Mouse (Mus musculus) macrophage (primary cell): ENCODE measurements around the gene Igf2bp2. TPM values are rescaled to one million over a fixed set of nuclear protein-coding genes. Genes with fewer than 3 reads are reported as not detected.

ENCODE experiments used
- H3K27ac ChIP-seq: fragments of 350-480 bp; formaldehyde crosslinking; 2 replicates; pipeline ENCODE4 v1.9.0; 2021
- H3K36me3 ChIP-seq: fragments of 350-480 bp; formaldehyde crosslinking; 2 replicates; pipeline ENCODE4 v1.9.0; 2021; ENCODE audit errors: inconsistent target
- H3K4me3 ChIP-seq: fragments of 350-480 bp; formaldehyde crosslinking; 2 replicates; pipeline ENCODE4 v1.9.0; 2021; ENCODE audit errors: inconsistent target
- H3K79me2 ChIP-seq: fragments of 350-480 bp; formaldehyde crosslinking; 2 replicates; pipeline ENCODE4 v1.9.0; 2021; ENCODE audit errors: inconsistent target
- WGBS: methylation state at CpG from one replicate; pipeline ENCODE4 v1.1.7; 2026; ENCODE audit warnings: inconsistent platforms; ENCODE audit not compliant: missing documents; 5-methylcytosine and 5-hydroxymethylcytosine counted together
- polyA plus RNA-seq: library from polyadenylated mRNA; stranded (reverse); fragments of 250-400 nt; gene quantifications from 3 replicates; pipeline ENCODE4 v1.2.4, GENCODE M21; 2018; ENCODE audit warnings: inconsistent platforms
- total RNA-seq, 78 experiments: library from RNA; depleted of rRNA; stranded (reverse); fragments of 250-400 nt; gene quantifications; 1 replicate in 9 of 78; 2 replicates in 24 of 78; 3 replicates in 43 of 78; 4 replicates in 2 of 78; pipeline ENCODE4 v1.2.4; 2018; ENCODE audit warnings: inconsistent platforms in 56 of 78

Igf2bp2 gene
- total RNA-seq (2018; cell fraction: chromatin; rRNA removed): 100 to 1,000 TPM in 13 of 26 experiments, 10 to 100 TPM in 13; 42.6 to 196 (median 100.0) TPM
- 10 to 100 TPM; 15.6 to 88.4 (median 45.0) TPM for total RNA-seq (2018; cell fraction: cytosol; rRNA removed)
- 100 to 1,000 TPM in 5 of 26 experiments, 10 to 100 TPM in 21; 20.3 to 126 (median 78.2) TPM for total RNA-seq (2018; cell fraction: nucleus; rRNA removed)
- polyA plus RNA-seq: 11.0 to 35.3 TPM (median 33.5 TPM) in 3 replicates

GRCm38 (mm10) chr16:22162512-22163455, at the start of gene Igf2bp2:
Gene Igf2bp2 (minus strand): TSS chr16:22163299.
- no peaks in the 10 kb centered on the region for H3K36me3 ChIP-seq
- H3K27ac ChIP-seq: no peak within 1 kb of the TSS
- no peaks in the 10 kb centered on the region for H3K79me2 ChIP-seq
- H3K4me3 ChIP-seq: no peak within 1 kb of the TSS
- WGBS: 2% methylated on average over 94 of the region's 131 CpGs

- WGBS: 100% methylated on average over 1 of the region's 1 CpGs
Measured at GRCm38 (mm10) chr16:22203501-22203900, 40.4 kb upstream of the Igf2bp2 start.

GRCm38 (mm10) chr16:22201858-22202257, 38.8 kb upstream of the Igf2bp2 start:
- H3K27ac ChIP-seq: no peak overlapping the region
- no peak overlapping the region for H3K4me3 ChIP-seq
- WGBS: 63% methylated on average over 3 of the region's 3 CpGs
- no peaks in the 10 kb centered on the region for H3K36me3 ChIP-seq
- no peaks in the 10 kb centered on the region for H3K79me2 ChIP-seq

More at GRCm38 (mm10) chr16:22203501-22203900, 40.4 kb upstream of the Igf2bp2 start:
- Histone ChIP-seq H3K4me3 (no peak overlapping the region), H3K36me3 (no peaks in the 10 kb centered on the region), H3K79me2 (no peaks in the 10 kb centered on the region), H3K27ac (no peak overlapping the region)

- WGBS: 83% methylated on average over 1 of the region's 1 CpGs
- Histone ChIP-seq H3K79me2 (no peaks in the 10 kb centered on the region), H3K4me3 (no peak overlapping the region), H3K36me3 (no peaks in the 10 kb centered on the region), H3K27ac (no peak overlapping the region)
Measured at GRCm38 (mm10) chr16:22200476-22200875, 37.4 kb upstream of the Igf2bp2 start.

GRCm38 (mm10) chr16:22187366-22187765, 24.3 kb upstream of the Igf2bp2 start:
- 92% methylated on average over 11 of the region's 12 CpGs for WGBS
- Histone ChIP-seq H3K79me2 (no peaks in the 10 kb centered on the region), H3K27ac (no peak overlapping the region), H3K36me3 (no peaks in the 10 kb centered on the region), H3K4me3 (no peak overlapping the region)

GRCm38 (mm10) chr16:22185411-22185810, 22.3 kb upstream of the Igf2bp2 start:
- Histone ChIP-seq H3K27ac (no peak overlapping the region), H3K36me3 (no peaks in the 10 kb centered on the region), H3K79me2 (no peaks in the 10 kb centered on the region), H3K4me3 (no peak overlapping the region)
- 83% methylated on average over 3 of the region's 3 CpGs for WGBS

- H3K4me3 ChIP-seq: no peak overlapping the region
- no peak overlapping the region for H3K27ac ChIP-seq
- H3K79me2 ChIP-seq: no peaks in the 10 kb centered on the region
- no peaks in the 10 kb centered on the region for H3K36me3 ChIP-seq
- WGBS: 96% methylated on average over 5 of the region's 5 CpGs
Measured at GRCm38 (mm10) chr16:22184113-22184512, 21.0 kb upstream of the Igf2bp2 start.

GRCm38 (mm10) chr16:22182286-22182685, 19.2 kb upstream of the Igf2bp2 start:
- H3K36me3 ChIP-seq: no peaks in the 10 kb centered on the region
- H3K27ac ChIP-seq: no peak overlapping the region
- H3K79me2 ChIP-seq: no peaks in the 10 kb centered on the region
- WGBS: 78% methylated on average over 4 of the region's 4 CpGs
- no peak overlapping the region for H3K4me3 ChIP-seq

- H3K4me3 ChIP-seq: no peak overlapping the region
- H3K79me2 ChIP-seq: no peaks in the 10 kb centered on the region
- no peaks in the 10 kb centered on the region for H3K36me3 ChIP-seq
- H3K27ac ChIP-seq: no peak overlapping the region
- WGBS: 90% methylated on average over 3 of the region's 3 CpGs
Measured at GRCm38 (mm10) chr16:22178793-22179192, 15.7 kb upstream of the Igf2bp2 start.

GRCm38 (mm10) chr16:22177999-22178398, 14.9 kb upstream of the Igf2bp2 start:
- Histone ChIP-seq H3K79me2 (no peaks in the 10 kb centered on the region), H3K27ac (no peak overlapping the region), H3K4me3 (no peak overlapping the region), H3K36me3 (no peaks in the 10 kb centered on the region)
- 97% methylated on average over 2 of the region's 2 CpGs for WGBS

- Histone ChIP-seq H3K27ac (no peak overlapping the region), H3K36me3 (no peaks in the 10 kb centered on the region), H3K79me2 (no peaks in the 10 kb centered on the region), H3K4me3 (no peak overlapping the region)
- 98% methylated on average over 8 of the region's 8 CpGs for WGBS
Measured at GRCm38 (mm10) chr16:22168731-22169130, 5.6 kb upstream of the Igf2bp2 start.

GRCm38 (mm10) chr16:22165556-22165955, 2.5 kb upstream of the Igf2bp2 start:
- Histone ChIP-seq H3K36me3 (no peaks in the 10 kb centered on the region), H3K27ac (no peak overlapping the region), H3K4me3 (no peak overlapping the region), H3K79me2 (no peaks in the 10 kb centered on the region)
- 90% methylated on average over 5 of the region's 5 CpGs for WGBS

- 79% methylated on average over 8 of the region's 8 CpGs for WGBS
- no peak overlapping the region for H3K4me3 ChIP-seq
- no peak overlapping the region for H3K27ac ChIP-seq
- H3K36me3 ChIP-seq: no peaks in the 10 kb centered on the region
- H3K79me2 ChIP-seq: no peaks in the 10 kb centered on the region
Measured at GRCm38 (mm10) chr16:22164446-22164845, 1.3 kb upstream of the Igf2bp2 start.

GRCm38 (mm10) chr16:22163456-22163851, 355 bp upstream of the Igf2bp2 start:
- H3K27ac ChIP-seq: no peak overlapping the region
- WGBS: 3% methylated on average over 24 of the region's 27 CpGs
- no peak overlapping the region for H3K4me3 ChIP-seq

GRCm38 (mm10) chr16:22162066-22162511, 1.0 kb downstream of the Igf2bp2 start:
- H3K27ac ChIP-seq: no peak overlapping the region
- no peaks in the 10 kb centered on the region for H3K79me2 ChIP-seq
- WGBS: 3% methylated on average over 19 of the region's 19 CpGs
- no peak overlapping the region for H3K4me3 ChIP-seq
- no peaks in the 10 kb centered on the region for H3K36me3 ChIP-seq

More at GRCm38 (mm10) chr16:22163456-22163851, 355 bp upstream of the Igf2bp2 start:
- Histone ChIP-seq H3K79me2 (no peaks in the 10 kb centered on the region), H3K36me3 (no peaks in the 10 kb centered on the region)
